Mouse (Mus musculus) B cell, adult 67 days (primary cell): ENCODE results near the gene Vps26a. TPM values are rescaled to one million over a fixed set of nuclear protein-coding genes. Genes with fewer than 3 reads are reported as not detected.

Experiments used
- total RNA-seq, 2 experiments: library from RNA; stranded (reverse); gene quantifications; 4 replicates each; pipeline ENCODE4 v1.2.4; 2023

The Vps26a gene
- 10 to 100 TPM; 28.6 to 33.0 TPM for total RNA-seq

DNA sequence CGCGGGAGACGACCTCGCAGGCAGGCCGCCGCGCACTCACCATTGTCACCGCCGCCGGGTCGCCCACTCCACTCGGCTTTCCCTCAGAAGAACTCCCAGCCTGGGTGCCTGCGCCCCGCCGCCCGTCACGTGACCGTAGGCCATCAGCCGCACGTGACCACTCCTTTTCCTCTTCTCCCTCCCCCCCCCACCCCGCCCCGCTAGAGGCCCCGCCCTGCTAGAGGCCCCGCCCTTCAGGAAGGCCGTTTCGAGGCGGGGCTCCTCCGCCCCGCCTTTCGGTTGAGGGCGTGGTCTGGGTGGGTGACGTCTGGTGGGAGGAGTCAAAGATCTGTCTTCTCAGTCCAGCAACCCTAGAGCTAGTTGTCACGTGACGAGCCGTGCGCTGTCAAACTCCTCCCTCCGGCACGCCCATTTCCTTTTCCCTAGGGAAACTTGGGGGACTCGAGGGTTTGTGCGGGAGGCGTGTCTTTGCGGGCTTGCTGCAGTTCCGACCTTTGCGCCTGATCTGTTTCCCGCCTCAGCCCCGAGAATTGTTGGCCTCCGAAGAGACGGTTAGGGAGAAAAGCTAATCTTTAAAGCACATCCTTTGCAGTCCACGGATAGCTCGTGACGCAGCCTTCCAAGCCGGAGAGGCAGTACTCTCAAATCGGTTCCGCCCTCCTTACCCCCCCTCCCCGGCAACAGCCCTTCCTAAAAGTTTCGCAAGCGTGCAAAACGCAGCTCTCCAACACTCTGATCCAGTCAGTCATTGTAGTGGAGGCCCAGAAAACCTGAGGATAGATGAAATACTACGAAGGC, at the start of gene Vps26a:
Gene Vps26a, minus strand, starts transcription at position 188 of the 798 bp plus-strand sequence.

DNA sequence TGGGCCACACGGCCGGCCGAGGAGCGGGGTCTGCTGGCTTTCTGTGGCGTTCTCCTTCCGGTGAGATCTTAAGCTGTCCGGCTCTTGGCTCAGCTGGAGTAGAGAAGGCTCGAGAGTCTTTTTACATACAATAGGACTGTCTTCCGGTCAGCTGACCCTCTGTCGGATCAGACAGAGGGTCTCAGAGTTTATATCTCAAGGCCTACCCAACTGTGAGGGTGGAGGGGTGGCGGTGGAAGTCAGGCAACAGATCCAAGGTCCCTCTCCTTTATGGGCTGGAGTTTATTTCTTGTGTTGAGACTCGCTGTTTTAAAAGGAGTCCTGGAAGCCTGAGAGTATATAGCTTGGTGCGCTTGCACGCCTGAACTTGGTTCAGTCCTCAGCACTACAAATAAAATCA, 40.7 kb upstream of the Vps26a start, which contains the start of gene Srgn:
Gene Srgn, minus strand, starts transcription at position 101 of the 400 bp plus-strand sequence.

DNA sequence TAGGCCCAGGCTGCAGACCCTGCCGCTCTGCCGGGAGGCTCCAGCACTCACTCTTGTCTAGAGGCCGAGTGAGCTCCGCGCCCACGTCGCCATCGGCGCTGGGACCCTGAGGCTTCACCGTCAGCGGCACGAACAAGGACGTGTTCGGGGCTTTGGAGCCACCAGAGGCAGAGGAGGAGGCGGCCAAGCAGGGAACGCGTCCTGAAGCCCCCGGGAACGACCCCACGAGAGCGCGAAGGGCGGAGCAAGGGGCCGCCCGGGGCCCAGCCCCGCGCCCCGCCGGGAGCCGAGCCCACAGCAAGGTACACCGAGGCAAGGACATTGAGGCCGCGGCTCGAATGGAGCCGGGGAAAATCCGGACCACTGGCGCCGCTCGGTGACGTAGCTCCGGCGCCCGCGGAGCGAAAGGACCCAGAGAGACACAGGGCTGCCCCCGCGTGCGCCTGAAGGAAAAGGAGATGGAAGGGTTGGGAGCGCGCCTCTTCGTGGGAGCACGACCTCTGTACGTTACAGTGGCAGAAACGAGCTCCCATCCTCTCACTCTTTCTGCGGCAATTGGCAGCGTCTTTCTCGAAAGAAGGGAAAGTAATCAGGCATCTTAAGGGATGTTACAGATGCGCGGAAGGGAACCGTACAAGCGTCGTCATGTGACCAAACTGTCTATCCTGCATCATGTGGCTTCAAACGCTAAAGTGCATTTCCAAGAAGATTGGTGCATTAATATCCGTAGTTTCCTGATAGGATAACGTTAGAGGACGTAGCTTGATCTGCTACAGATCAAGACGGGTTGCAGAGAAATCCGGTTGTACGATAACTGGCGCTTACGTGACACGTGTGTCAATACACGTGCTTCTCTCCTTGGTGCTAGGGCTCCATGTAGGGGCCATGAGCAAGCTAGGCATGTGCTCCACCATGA, 37.0 kb downstream of the Vps26a start, which contains the start of the genes 4930507D05Rik and Supv3l1:
Gene 4930507D05Rik, plus strand, starts transcription at position 126 of the 916 bp plus-strand sequence.
Gene Supv3l1, minus strand, starts transcription at position 375 of the 916 bp plus-strand sequence.

DNA sequence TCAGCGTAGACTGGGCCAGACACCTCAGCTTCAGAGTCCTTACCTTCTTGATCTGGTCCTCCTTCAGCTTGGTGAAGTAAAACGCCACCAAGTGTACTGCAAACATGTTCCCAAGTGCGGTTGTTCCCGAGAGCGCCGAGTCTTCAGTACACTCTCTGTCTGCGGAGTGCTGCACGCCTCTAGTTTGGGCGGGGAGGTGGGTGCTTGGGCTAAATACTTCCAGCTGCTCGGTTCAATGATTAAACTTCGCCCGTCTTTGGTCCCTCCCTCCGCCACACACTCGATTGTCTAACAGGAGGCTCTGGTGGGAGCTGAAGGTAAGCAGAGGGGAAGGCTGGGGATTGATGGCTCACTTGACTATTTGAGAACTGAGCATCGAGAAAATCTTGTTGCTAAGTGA, 64.3 kb downstream of the Vps26a start, which contains the start of gene Hkdc1:
Gene Hkdc1, minus strand, starts transcription at position 237 of the 400 bp plus-strand sequence.

Other genes with a start within 250 kb of the Vps26a start
- not detected for gene Tacr2, start 234.4 kb downstream of the Vps26a start, total RNA-seq
- 10 to 100 TPM; 35.3 to 38.7 TPM for gene Hk1, start 106.9 kb downstream of the Vps26a start, total RNA-seq
- gene Hkdc1, start 64.3 kb downstream of the Vps26a start, total RNA-seq, result not detected
- gene 4930507D05Rik, start 37.3 kb downstream of the Vps26a start, total RNA-seq, result under 1 TPM; 0.58 to 0.71 TPM
- 10 to 100 TPM; 24.2 to 25.6 TPM for gene Supv3l1, start 37.1 kb downstream of the Vps26a start, total RNA-seq
- 100 to 1,000 TPM; 634 to 726 TPM for gene Srgn, start 40.6 kb upstream of the Vps26a start, total RNA-seq
- 10 to 100 TPM; 24.0 to 26.2 TPM for gene Kif1bp, start 91.7 kb upstream of the Vps26a start, total RNA-seq
- 100 to 1,000 TPM; 140 to 147 TPM for gene Ddx21, start 115.5 kb upstream of the Vps26a start, total RNA-seq
- 100 to 1,000 TPM; 143 to 149 TPM for gene Ddx50, start 164.4 kb upstream of the Vps26a start, total RNA-seq
- not detected for gene Stox1, start 239.3 kb upstream of the Vps26a start, total RNA-seq